Mouse (Mus musculus): ENCODE data around the gene Matn3.

Gene Matn3

GRCm38 (mm10) chr12:8947714-8948464 is at the start of gene Matn3:
Gene Matn3, plus strand, starts transcription at chr12:8947929.
- peak; percentile 92 for DNase-seq

- no peak for DNase-seq
Observed at GRCm38 (mm10) chr12:8898879-8899785, 48.6 kb upstream of the Matn3 start.

DNA sequence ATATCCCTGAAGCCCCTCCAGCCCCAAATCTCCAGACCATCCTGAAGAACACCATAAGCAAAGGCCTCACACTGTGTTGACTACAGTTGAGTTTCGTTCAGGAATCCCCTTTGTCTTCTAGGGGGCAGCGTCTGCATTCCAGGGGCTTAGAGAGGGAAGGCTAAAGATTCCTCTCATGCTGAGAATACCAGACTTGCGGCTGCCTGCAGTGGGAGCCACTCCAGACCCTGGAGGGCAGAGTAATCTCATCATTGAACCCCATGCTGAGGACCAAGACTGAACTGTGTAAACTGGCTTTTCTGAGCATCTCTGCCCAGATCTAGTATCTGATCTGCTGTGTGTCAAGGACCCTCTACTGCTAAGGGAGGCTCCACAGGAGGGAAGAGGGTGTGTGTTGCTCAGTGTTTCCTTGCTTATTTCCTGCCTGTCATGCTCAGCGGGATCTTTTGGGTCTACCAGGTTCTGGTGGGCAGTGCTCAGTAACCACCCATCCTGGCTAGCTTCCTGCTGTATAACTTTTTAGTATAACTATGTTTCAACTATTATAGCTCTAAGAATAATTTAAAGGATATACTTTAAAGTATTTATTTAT is 47.5 kb upstream of the Matn3 start:
- no peak for DNase-seq

- no peak for DNase-seq
Observed at GRCm38 (mm10) chr12:8900919-8901663, 46.6 kb upstream of the Matn3 start.

DNA sequence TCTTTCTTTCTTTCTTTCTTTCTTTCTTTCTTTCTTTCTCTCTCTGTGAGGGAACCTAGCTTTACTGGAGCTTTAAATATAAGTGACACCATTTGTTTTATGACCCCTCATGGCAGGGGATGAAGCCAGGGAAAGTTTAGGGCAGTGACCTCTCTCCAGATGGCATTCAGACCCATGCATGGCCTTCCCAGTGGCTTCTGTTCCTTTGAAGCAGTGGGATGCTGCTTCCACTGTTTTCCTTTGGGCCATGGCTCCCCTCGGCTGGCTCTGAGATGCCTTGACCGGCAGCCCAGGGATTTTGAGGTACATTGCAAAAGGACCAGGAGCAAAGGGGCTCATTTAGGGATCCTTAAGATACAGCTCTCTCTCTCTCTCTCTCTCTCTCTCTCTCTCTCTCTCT is 45.8 kb upstream of the Matn3 start:
- no peak for DNase-seq

DNA sequence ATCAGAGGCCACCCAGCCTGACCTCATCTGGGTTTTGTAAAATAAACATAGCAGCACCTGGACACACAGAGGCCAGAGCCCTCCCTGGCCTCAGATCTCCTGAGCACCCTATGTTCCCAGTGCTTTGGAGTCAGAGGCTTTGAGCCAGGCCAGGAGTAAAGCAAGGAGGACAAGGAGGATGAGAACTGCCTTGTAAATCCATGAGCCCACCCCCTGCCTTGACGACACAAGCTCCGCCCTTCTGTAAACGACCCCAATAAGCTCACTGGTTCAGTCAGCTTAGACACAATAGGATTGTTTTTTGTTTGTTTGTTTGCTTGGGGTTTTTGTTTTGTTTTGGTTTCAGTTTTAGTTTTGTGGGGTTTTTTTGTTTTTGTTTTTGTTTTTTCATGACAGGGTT is 45.2 kb upstream of the Matn3 start:
- DNase-seq = no peak

DNA sequence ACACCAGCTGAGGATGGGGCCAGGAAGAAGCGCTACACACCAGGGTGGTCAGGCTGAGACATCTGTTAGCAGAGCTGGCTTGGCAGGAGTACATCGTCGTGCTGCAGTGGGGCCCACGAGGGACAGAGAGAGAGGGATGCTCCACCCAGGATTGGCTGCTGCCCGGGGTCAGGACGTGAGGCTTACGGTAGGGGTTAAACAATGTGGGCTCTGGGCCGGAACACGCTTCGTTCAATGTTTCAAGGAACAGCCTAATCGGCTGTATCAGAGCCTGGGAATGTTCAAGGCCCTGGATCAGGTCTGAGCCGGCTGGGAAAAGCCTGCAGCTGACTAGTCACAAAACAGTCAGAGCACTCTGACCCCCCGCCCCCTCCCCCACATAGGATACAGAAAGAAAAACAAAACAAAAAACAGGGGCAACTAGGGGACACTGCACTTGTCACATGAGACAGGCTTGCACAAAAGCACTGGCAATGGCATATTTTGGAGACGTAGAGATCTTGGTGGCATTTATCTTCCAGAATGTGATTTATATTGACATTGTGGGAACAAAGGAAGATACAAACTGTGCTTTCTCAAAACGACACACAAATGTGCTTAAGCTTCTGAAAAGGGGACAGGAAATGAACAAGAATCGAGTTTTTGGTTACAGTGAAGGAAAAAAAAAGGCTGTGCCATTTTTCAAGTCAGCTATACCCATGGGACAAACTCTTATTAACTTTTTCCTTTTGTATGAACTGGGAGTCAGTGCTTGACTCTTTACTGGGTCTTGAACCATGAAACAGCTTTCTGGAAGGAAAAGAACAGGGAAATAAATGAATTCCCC is 34.7 kb upstream of the Matn3 start:
- no peak for DNase-seq

- DNase-seq = no peak
Observed at GRCm38 (mm10) chr12:8913701-8914340, 33.9 kb upstream of the Matn3 start.

DNA sequence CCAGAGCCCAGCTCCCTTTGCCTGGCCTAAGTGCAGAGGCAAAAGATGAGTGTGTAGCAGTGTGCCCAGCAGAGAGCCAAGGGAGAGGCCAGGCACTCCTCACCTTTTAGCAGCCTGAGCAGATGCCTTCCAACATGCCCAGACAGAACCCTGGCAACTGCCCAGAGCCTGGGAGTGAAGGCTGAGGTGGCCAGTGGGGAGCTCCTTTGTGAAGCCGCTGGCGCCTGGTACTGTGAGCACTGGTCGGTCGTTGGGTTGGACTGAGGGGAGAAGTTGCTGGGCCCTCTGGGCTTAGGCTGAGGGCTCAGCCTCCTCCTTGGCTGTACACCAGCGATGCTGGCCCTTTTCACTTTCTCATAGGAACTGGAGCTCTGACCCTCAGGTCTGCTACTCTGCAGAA is 31.4 kb upstream of the Matn3 start:
- DNase-seq = no peak

GRCm38 (mm10) chr12:8919231-8919630 is 28.5 kb upstream of the Matn3 start:
- no peak for DNase-seq

DNA sequence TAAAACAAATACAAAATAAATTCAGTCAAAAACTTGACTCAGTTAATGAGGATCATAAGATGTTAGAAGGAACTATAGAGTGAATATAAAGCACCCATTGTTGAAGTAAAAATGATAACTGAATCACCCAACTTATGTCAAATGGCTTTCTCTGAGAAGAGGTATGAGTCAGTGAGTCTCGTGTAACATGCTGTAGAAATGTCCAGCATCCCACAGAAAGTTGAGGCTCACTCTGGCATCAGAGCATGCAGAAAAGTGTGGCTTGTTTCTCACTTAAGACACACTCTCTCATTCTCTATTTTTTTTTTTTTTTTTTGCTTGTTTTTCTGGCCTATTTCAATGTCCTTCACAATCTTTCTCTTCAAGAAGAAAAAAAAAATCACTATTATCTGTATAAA is 26.7 kb upstream of the Matn3 start:
- DNase-seq = no peak

- peak; percentile 98 for DNase-seq
Observed at GRCm38 (mm10) chr12:8921394-8922368, 26.0 kb upstream of the Matn3 start, which contains the start of gene Laptm4a. Gene Laptm4a, plus strand, starts transcription at chr12:8921664.

- peak; percentile 30 for DNase-seq
Observed at GRCm38 (mm10) chr12:8922369-8923124, 25.2 kb upstream of the Matn3 start.

DNA sequence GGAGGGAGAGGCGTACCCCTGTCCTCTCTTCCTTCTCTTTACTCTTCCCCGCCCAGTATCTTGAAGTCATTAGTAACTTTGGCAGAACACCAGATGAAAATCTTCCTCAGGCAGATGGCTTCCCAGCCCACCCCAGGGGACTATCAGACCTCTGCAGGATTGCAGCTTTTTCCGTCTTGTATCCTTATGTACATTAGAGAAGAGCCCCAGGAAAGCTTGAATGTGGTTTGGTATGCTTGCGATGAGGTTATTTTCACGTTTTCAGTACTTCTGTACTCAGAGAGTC is 24.7 kb upstream of the Matn3 start:
- DNase-seq = peak; percentile 48

DNA sequence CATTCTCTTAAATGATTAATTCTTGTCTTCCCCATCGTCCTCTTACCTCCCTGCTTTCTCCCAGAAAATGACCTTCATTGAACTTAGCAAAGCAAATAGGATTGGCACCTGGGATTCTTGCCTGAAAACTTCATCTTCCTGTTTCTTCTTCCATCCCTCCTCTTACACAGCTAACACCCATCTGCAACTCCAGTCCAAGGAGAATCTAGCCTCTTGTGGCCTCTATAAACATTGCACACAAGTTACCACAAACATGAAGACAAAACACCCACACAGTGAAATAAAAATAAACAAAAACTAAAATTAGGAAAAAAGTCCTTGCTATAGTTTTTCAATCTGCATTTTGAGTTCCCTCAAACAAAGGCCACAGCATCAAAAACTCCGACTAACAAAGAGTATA is 24.1 kb upstream of the Matn3 start:
- no peak for DNase-seq

GRCm38 (mm10) chr12:8927652-8928051 is 20.1 kb upstream of the Matn3 start:
- peak; percentile 51 for DNase-seq

GRCm38 (mm10) chr12:8928766-8929165 is 19.0 kb upstream of the Matn3 start:
- DNase-seq = no peak

GRCm38 (mm10) chr12:8931083-8931482 is 16.6 kb upstream of the Matn3 start:
- DNase-seq = no peak

DNA sequence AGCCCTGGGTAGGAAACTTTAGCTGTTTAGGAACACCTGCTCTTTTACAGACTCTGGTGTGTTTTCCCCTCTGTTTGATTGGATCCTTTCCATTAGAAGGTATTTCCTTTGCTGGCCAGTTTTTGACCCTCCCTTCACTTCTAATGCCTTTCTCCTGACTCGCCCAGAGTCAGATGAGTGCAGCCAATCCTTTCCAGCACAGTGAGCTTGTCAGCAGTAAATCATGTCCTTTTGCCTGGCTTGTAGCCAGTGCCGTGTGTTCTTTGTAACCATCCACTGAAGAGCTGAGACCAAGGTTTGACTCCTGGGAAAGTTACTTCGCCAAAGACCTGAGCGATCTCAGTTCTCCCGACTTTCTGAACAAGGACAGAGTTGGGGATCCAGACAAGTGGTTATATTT is 12.4 kb upstream of the Matn3 start:
- peak; percentile 55 for DNase-seq

DNA sequence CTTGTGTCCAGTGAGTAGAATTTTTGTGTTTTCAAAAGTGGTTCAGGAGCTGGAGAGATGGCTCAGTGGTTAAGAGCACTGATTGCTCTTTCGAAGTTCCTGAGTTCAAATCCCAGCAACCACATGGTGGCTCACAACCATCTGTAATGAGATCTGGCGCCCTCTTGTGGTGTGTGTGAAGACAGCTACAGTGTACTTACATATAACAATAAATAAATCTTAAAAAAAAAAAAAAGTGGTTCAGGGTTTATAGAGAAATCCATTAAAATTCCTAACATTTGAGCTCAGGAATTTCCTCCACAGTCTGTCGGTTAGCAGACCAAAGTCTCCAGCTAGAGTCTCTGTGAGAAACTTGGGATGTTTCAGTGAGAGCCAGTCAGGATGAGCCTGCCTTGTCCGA is 11.5 kb upstream of the Matn3 start:
- peak; percentile 53 for DNase-seq
